Mouse (Mus musculus): ENCODE measurements around the gene Rbms3. TPM values are rescaled to one million over a fixed set of nuclear protein-coding genes. Genes with fewer than 3 reads are reported as not detected.
A peak's percentile ranks its signal among the peaks of the same experiment; 100 is the strongest.

Gene Rbms3
- polyA plus RNA-seq, 1 experiment from 2014 or later: 98.2 TPM

GRCm38 (mm10) chr9:117309809-117310208 lies 319.9 kb downstream of the Rbms3 start:
- no peak for ATAC-seq (ENCODE audit: insufficient number of reproducible peaks, insufficient read depth, low FRiP score, low TSS enrichment, low read depth)
- H3K27ac ChIP-seq: no peak overlapping the region
- no peaks in the 10 kb centered on the region for H3K36me3 ChIP-seq

GRCm38 (mm10) chr9:117298991-117299390 lies 330.7 kb downstream of the Rbms3 start:
- H3K27me3 ChIP-seq: no peaks in the 10 kb centered on the region
- no peak overlapping the region for H3K27ac ChIP-seq
- no peaks in the 10 kb centered on the region for H3K9me3 ChIP-seq
- H3K36me3 ChIP-seq: no peaks in the 10 kb centered on the region
- H3K4me2 ChIP-seq: no peak overlapping the region
- no peak overlapping the region for H3K9ac ChIP-seq
- no peak for ATAC-seq (ENCODE audit: insufficient number of reproducible peaks, insufficient read depth, low FRiP score, low TSS enrichment, low read depth)
- H3K4me3 ChIP-seq: no peak overlapping the region
- WGBS: 66% methylated on average over 7 of the region's 7 CpGs
- no peaks in the 10 kb centered on the region for H3K4me1 ChIP-seq

More at GRCm38 (mm10) chr9:117309809-117310208, 319.9 kb downstream of the Rbms3 start:
- Histone ChIP-seq H3K9ac (no peak overlapping the region), H3K4me1 (no peaks in the 10 kb centered on the region), H3K27me3 (no peaks in the 10 kb centered on the region), H3K4me2 (no peak overlapping the region), H3K9me3 (no peaks in the 10 kb centered on the region), H3K4me3 (no peak overlapping the region)

GRCm38 (mm10) chr9:117297662-117298531 lies 331.8 kb downstream of the Rbms3 start:
- Histone ChIP-seq H3K36me3 (no peaks in the 10 kb centered on the region), H3K27me3 (no peaks in the 10 kb centered on the region), H3K9ac (no peak overlapping the region), H3K4me1 (no peaks in the 10 kb centered on the region), H3K4me2 (no peak overlapping the region), H3K9me3 (no peaks in the 10 kb centered on the region), H3K4me3 (no peak overlapping the region), H3K27ac (no peak overlapping the region)
- 42% methylated on average over 15 of the region's 15 CpGs for WGBS
- ATAC-seq (ENCODE audit: insufficient number of reproducible peaks, insufficient read depth, low FRiP score, low TSS enrichment, low read depth): no peak

GRCm38 (mm10) chr9:117291066-117291850 lies 338.5 kb downstream of the Rbms3 start:
- ATAC-seq (ENCODE audit: insufficient number of reproducible peaks, insufficient read depth, low FRiP score, low TSS enrichment, low read depth): no peak
- Histone ChIP-seq H3K4me1 (no peaks in the 10 kb centered on the region), H3K4me2 (no peak overlapping the region), H3K27ac (no peak overlapping the region), H3K36me3 (no peaks in the 10 kb centered on the region), H3K9ac (no peak overlapping the region), H3K4me3 (no peak overlapping the region), H3K9me3 (no peaks in the 10 kb centered on the region), H3K27me3 (no peaks in the 10 kb centered on the region)
- 77% methylated on average over 15 of the region's 15 CpGs for WGBS

GRCm38 (mm10) chr9:117274846-117275245 lies 354.9 kb downstream of the Rbms3 start:
- no peak for ATAC-seq (ENCODE audit: insufficient number of reproducible peaks, insufficient read depth, low FRiP score, low TSS enrichment, low read depth)
- no peaks in the 10 kb centered on the region for H3K4me1 ChIP-seq
- no peak overlapping the region for H3K4me3 ChIP-seq
- no peak overlapping the region for H3K27ac ChIP-seq
- H3K36me3 ChIP-seq: no peaks in the 10 kb centered on the region
- no peak overlapping the region for H3K4me2 ChIP-seq
- H3K9me3 ChIP-seq: no peaks in the 10 kb centered on the region
- H3K27me3 ChIP-seq: no peaks in the 10 kb centered on the region
- WGBS: 81% methylated on average over 12 of the region's 12 CpGs
- H3K9ac ChIP-seq: no peak overlapping the region

- no peaks in the 10 kb centered on the region for H3K27me3 ChIP-seq
- H3K4me1 ChIP-seq: 0 out of 2 replicates have a peak, but pooled peaks cover 4% of the 10 kb centered on the region
- no peak overlapping the region for H3K4me2 ChIP-seq
- H3K27ac ChIP-seq: no peak overlapping the region
- no peaks in the 10 kb centered on the region for H3K36me3 ChIP-seq
- H3K4me3 ChIP-seq: no peak overlapping the region
- H3K9me3 ChIP-seq: no peaks in the 10 kb centered on the region
- WGBS: 82% methylated on average over 5 of the region's 5 CpGs
- no peak overlapping the region for H3K9ac ChIP-seq
- ATAC-seq (ENCODE audit: insufficient number of reproducible peaks, insufficient read depth, low FRiP score, low TSS enrichment, low read depth): no peak
These were observed 370.1 kb downstream of the Rbms3 start for GRCm38 (mm10) chr9:117259614-117260013.

GRCm38 (mm10) chr9:117253361-117253760 lies 376.4 kb downstream of the Rbms3 start:
- H3K4me3 ChIP-seq: peak overlapping the region; percentile 74
- H3K27me3 ChIP-seq: no peaks in the 10 kb centered on the region
- H3K4me1 ChIP-seq: peaks cover 26% of the 10 kb centered on the region
- 30% methylated on average over 11 of the region's 11 CpGs for WGBS
- H3K27ac ChIP-seq: peak overlapping the region; percentile 12; the same call in 1 of the 2 replicates
- peak overlapping the region; percentile 47; the same call in 1 of the 2 replicates for H3K9ac ChIP-seq
- no peak for ATAC-seq (ENCODE audit: insufficient number of reproducible peaks, insufficient read depth, low FRiP score, low TSS enrichment, low read depth)
- H3K36me3 ChIP-seq: no peaks in the 10 kb centered on the region
- no peaks in the 10 kb centered on the region for H3K9me3 ChIP-seq
- H3K4me2 ChIP-seq: peak overlapping the region; percentile 78

- H3K9ac ChIP-seq: peak overlapping the region; percentile 89
- peak overlapping the region; percentile 78 for H3K4me2 ChIP-seq
- peaks cover 33% of the 10 kb centered on the region for H3K4me1 ChIP-seq
- no peaks in the 10 kb centered on the region for H3K27me3 ChIP-seq
- peak overlapping the region; percentile 94 for H3K27ac ChIP-seq
- H3K9me3 ChIP-seq: no peaks in the 10 kb centered on the region
- H3K36me3 ChIP-seq: no peaks in the 10 kb centered on the region
- ATAC-seq (ENCODE audit: insufficient number of reproducible peaks, insufficient read depth, low FRiP score, low TSS enrichment, low read depth): 0 out of 2 replicates have a peak, but pooled peaks have one; percentile 12
- WGBS: under 1% methylated on average over 10 of the region's 10 CpGs
- H3K4me3 ChIP-seq: peak overlapping the region; percentile 74
These were observed 377.3 kb downstream of the Rbms3 start for GRCm38 (mm10) chr9:117252411-117252861.

GRCm38 (mm10) chr9:117251521-117252368 lies 378.0 kb downstream of the Rbms3 start:
- no peaks in the 10 kb centered on the region for H3K9me3 ChIP-seq
- no peaks in the 10 kb centered on the region for H3K36me3 ChIP-seq
- no peaks in the 10 kb centered on the region for H3K27me3 ChIP-seq
- ATAC-seq (ENCODE audit: insufficient number of reproducible peaks, insufficient read depth, low FRiP score, low TSS enrichment, low read depth): peak; percentile 62; the same call in 1 of the 2 replicates
- H3K4me3 ChIP-seq: peak overlapping the region; percentile 74
- H3K4me2 ChIP-seq: peak overlapping the region; percentile 78
- under 1% methylated on average over 29 of the region's 29 CpGs for WGBS
- peak overlapping the region; percentile 94 for H3K27ac ChIP-seq
- peaks cover 39% of the 10 kb centered on the region for H3K4me1 ChIP-seq
- peak overlapping the region; percentile 89 for H3K9ac ChIP-seq

- Histone ChIP-seq H3K27ac (peak overlapping the region; percentile 94), H3K4me1 (peaks cover 48% of the 10 kb centered on the region), H3K4me3 (peak overlapping the region; percentile 74), H3K36me3 (no peaks in the 10 kb centered on the region), H3K27me3 (no peaks in the 10 kb centered on the region), H3K9me3 (no peaks in the 10 kb centered on the region), H3K9ac (peak overlapping the region; percentile 89), H3K4me2 (peak overlapping the region; percentile 78)
- ATAC-seq (ENCODE audit: insufficient number of reproducible peaks, insufficient read depth, low FRiP score, low TSS enrichment, low read depth): no peak
- WGBS: 2% methylated on average over 2 of the region's 2 CpGs
These were observed 378.9 kb downstream of the Rbms3 start for GRCm38 (mm10) chr9:117250831-117251165.
